Mouse (Mus musculus) frontal cortex, postnatal 10 days (tissue): ENCODE results near the gene Kalrn.

Source experiments
- DNase-seq, 2 experiments: peaks; one replicate each; pipeline ENCODE4 v3.0.0; 2022; ENCODE audit warnings: low spot score in 2 of 2, mixed read lengths in 1 of 2

Gene Kalrn

GRCm38 (mm10) chr16:33939636-33940035 lies 633.7 kb downstream of the Kalrn start:
- DNase-seq, result no peak

- no peak for DNase-seq
Measured at GRCm38 (mm10) chr16:33939133-33939531, 634.2 kb downstream of the Kalrn start.

- DNase-seq, result no peak
Measured at GRCm38 (mm10) chr16:33938311-33939132, 634.8 kb downstream of the Kalrn start.

- DNase-seq, result peak in 1 of 2 experiments; percentile 27
Measured at GRCm38 (mm10) chr16:33937567-33937966, 635.8 kb downstream of the Kalrn start.

- DNase-seq, result no peak
Measured at GRCm38 (mm10) chr16:33936885-33937284, 636.4 kb downstream of the Kalrn start.

- DNase-seq, result no peak
Measured at GRCm38 (mm10) chr16:33935407-33935785, 637.9 kb downstream of the Kalrn start.

GRCm38 (mm10) chr16:33934701-33935406 lies 638.5 kb downstream of the Kalrn start:
- peak; percentile 28 to 50 for DNase-seq

GRCm38 (mm10) chr16:33933411-33933810 lies 639.9 kb downstream of the Kalrn start:
- no peak for DNase-seq

- no peak for DNase-seq
Measured at GRCm38 (mm10) chr16:33932126-33932525, 641.2 kb downstream of the Kalrn start.

- DNase-seq, result no peak
Measured at GRCm38 (mm10) chr16:33931682-33932081, 641.6 kb downstream of the Kalrn start.

GRCm38 (mm10) chr16:33930785-33931184 lies 642.5 kb downstream of the Kalrn start:
- DNase-seq, result no peak

- no peak for DNase-seq
Measured at GRCm38 (mm10) chr16:33928788-33929462, 644.4 kb downstream of the Kalrn start.

GRCm38 (mm10) chr16:33927263-33927824 lies 646.0 kb downstream of the Kalrn start:
- DNase-seq, result no peak

GRCm38 (mm10) chr16:33923758-33924157 lies 649.6 kb downstream of the Kalrn start:
- DNase-seq, result no peak

GRCm38 (mm10) chr16:33923001-33923316 lies 650.4 kb downstream of the Kalrn start:
- no peak for DNase-seq

- DNase-seq, result peak; percentile 25 to 43
Measured at GRCm38 (mm10) chr16:33922111-33923000, 651.0 kb downstream of the Kalrn start.

- no peak for DNase-seq
Measured at GRCm38 (mm10) chr16:33921514-33921913, 651.8 kb downstream of the Kalrn start.
